In the genomic region with DNA sequence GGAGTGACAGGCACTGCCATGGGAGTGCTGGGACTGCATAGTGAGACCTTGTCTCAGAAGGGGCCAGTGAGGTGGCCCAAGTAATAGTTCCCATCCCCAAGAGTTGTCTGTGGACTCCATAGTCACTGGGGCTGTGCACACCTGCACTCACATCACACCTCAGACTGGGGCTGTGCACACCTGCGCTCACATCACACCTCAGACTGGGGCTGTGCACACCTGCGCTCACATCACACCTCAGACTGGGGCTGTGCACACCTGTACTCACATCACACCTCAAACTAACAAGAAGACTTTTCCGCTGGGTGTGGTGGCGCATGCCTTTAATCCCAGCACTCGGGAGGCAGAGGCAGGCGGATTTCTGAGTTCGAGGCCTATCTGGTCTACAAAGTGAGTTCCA, we compare ENCODE assay signal across 14 mouse cellular contexts. TPM values are rescaled to one million over a fixed set of nuclear protein-coding genes. Genes with fewer than 3 reads are reported as not detected.
"Had no signal": no experiment of that assay in that cellular context is flagged by ENCODE, and none has a peak within 500 bp of the region (broad histone marks: within the 10 kb centered on the region; RNA-seq: fewer than 3 reads in every experiment).

No protein-coding gene starts in this region.

RNA-seq across cellular contexts. Expression of a gene that starts 55.8 kb away (rescaled TPM):
- total RNA-seq: common myeloid progenitor, adult 5-6 weeks; forebrain, postnatal 0 days; gastrocnemius, adult 18-20 months; gastrocnemius, adult 2 months; gastrocnemius, adult 8-10 months; gastrocnemius, postnatal 14 days; gastrocnemius, postnatal 25 days; gastrocnemius, postnatal 36 days; granulocyte monocyte progenitor cell, adult 5-6 weeks; heart, adult 18-20 months; heart, adult 2 months had no signal
- polyA plus RNA-seq: erythroblast, embryonic 14.5 days; forebrain, embryonic 14.5 days; forebrain, embryonic 15.5 days had no signal
